Mouse (Mus musculus) left cerebral cortex, adult 8-10 months (tissue): ENCODE data around the gene Tha1. TPM values are rescaled to one million over a fixed set of nuclear protein-coding genes. Genes with fewer than 3 reads are reported as not detected.
A peak's percentile ranks its signal among the peaks of the same experiment; 100 is the strongest.

ENCODE experiments used
- DNase-seq, 2 experiments: peaks; one replicate each; pipeline ENCODE4 v3.0.0; 2022; ENCODE audit warnings: low spot score in 2 of 2
- total RNA-seq, 4 experiments: library from RNA; stranded (reverse); gene quantifications; 2 replicates each; pipeline ENCODE4 v1.2.4; 2022

Tha1 gene
- total RNA-seq = 1 to 10 TPM; 3.6 to 9.2 (median 5.8) TPM

- DNase-seq = peak; percentile 58 to 71
Measured at GRCm38 (mm10) chr11:117872861-117873608, at the start of gene Tha1. Tha1 (minus strand) TSS chr11:117873481.

- no peak for DNase-seq
Measured at GRCm38 (mm10) chr11:117919211-117919610, 45.9 kb upstream of the Tha1 start.

GRCm38 (mm10) chr11:117918541-117918940 lies 45.3 kb upstream of the Tha1 start:
- DNase-seq = no peak

- no peak for DNase-seq
Measured at GRCm38 (mm10) chr11:117915837-117916236, 42.6 kb upstream of the Tha1 start.

- no peak for DNase-seq
Measured at GRCm38 (mm10) chr11:117915341-117915740, 42.1 kb upstream of the Tha1 start.

GRCm38 (mm10) chr11:117914531-117914930 lies 41.2 kb upstream of the Tha1 start:
- DNase-seq = no peak

- DNase-seq = peak in 1 of 2 experiments; percentile 56
Measured at GRCm38 (mm10) chr11:117912684-117913352, 39.5 kb upstream of the Tha1 start.

GRCm38 (mm10) chr11:117909337-117909736 lies 36.1 kb upstream of the Tha1 start:
- no peak for DNase-seq

GRCm38 (mm10) chr11:117904442-117904841 lies 31.2 kb upstream of the Tha1 start:
- DNase-seq = no peak

- no peak for DNase-seq
Measured at GRCm38 (mm10) chr11:117902282-117902681, 29.0 kb upstream of the Tha1 start.

- DNase-seq = no peak
Measured at GRCm38 (mm10) chr11:117896533-117896932, 23.3 kb upstream of the Tha1 start.

GRCm38 (mm10) chr11:117894676-117895075 lies 21.4 kb upstream of the Tha1 start:
- no peak for DNase-seq

GRCm38 (mm10) chr11:117892199-117892598 lies 18.9 kb upstream of the Tha1 start:
- DNase-seq = no peak

- no peak for DNase-seq
Measured at GRCm38 (mm10) chr11:117891581-117892175, 18.4 kb upstream of the Tha1 start.

- DNase-seq = no peak
Measured at GRCm38 (mm10) chr11:117890519-117891282, 17.4 kb upstream of the Tha1 start.

GRCm38 (mm10) chr11:117889887-117890340 lies 16.6 kb upstream of the Tha1 start:
- no peak for DNase-seq

GRCm38 (mm10) chr11:117888853-117889822 lies 15.9 kb upstream of the Tha1 start:
- DNase-seq = peak in 1 of 2 experiments; percentile 50

- DNase-seq = no peak
Measured at GRCm38 (mm10) chr11:117888168-117888852, 15.0 kb upstream of the Tha1 start.

- DNase-seq = no peak
Measured at GRCm38 (mm10) chr11:117886000-117886399, 12.7 kb upstream of the Tha1 start.

- DNase-seq = no peak
Measured at GRCm38 (mm10) chr11:117882208-117882607, 8.9 kb upstream of the Tha1 start.
